Mouse (Mus musculus) thymus, adult 2 months (tissue): Measurements from ENCODE around the gene Cyp4f14.

Experiments used
- CTCF ChIP-seq: fragments of 200-500 bp; IDR thresholded peaks from 2 replicates; pipeline ENCODE4 v1.5.1; 2012; ENCODE audit warnings: mild to moderate bottlenecking, control low read depth, low read length, moderate library complexity, borderline replicate concordance; ENCODE audit not compliant: control insufficient read depth, poor library complexity, insufficient read depth; ENCODE audit errors: extremely low read depth
- POLR2A ChIP-seq: fragments of 200-500 bp; IDR thresholded peaks from 2 replicates; pipeline ENCODE4 v1.6.1; 2012; ENCODE audit warnings: mild to moderate bottlenecking, low read length, control low read depth, moderate library complexity; ENCODE audit not compliant: control insufficient read depth, poor library complexity, insufficient read depth; ENCODE audit errors: extremely low read depth

- TF ChIP-seq CTCF (no peak), POLR2A (no peak)
Measured at GRCm38 (mm10) chr17:32951006-32951405, 33.9 kb upstream of the Cyp4f14 start.
